Mouse (Mus musculus) G1E-ER4 (cell line): ENCODE results near the gene Vwde. TPM values are rescaled to one million over a fixed set of nuclear protein-coding genes. Genes with fewer than 3 reads are reported as not detected.

ENCODE experiments used
- GATA1 ChIP-seq: IDR thresholded peaks from one replicate; pipeline ENCODE4 v1.8.0; 2012; ENCODE audit warnings: low read length, inconsistent platforms
- polyA plus RNA-seq: library from polyadenylated mRNA; stranded (reverse); fragments of >175 nt; gene quantifications from 2 replicates; pipeline ENCODE4 v1.2.3, GENCODE M21; 2012

The Vwde gene
- polyA plus RNA-seq, result not detected in 2 replicates

- TF ChIP-seq GATA1, result no peak
Measured at GRCm38 (mm10) chr6:13224596-13225227, at the start of gene Vwde. Gene Vwde, minus strand, starts transcription at chr6:13224965.

- no peak for TF ChIP-seq GATA1
Measured at GRCm38 (mm10) chr6:13255341-13255740, 30.6 kb upstream of the Vwde start.

DNA sequence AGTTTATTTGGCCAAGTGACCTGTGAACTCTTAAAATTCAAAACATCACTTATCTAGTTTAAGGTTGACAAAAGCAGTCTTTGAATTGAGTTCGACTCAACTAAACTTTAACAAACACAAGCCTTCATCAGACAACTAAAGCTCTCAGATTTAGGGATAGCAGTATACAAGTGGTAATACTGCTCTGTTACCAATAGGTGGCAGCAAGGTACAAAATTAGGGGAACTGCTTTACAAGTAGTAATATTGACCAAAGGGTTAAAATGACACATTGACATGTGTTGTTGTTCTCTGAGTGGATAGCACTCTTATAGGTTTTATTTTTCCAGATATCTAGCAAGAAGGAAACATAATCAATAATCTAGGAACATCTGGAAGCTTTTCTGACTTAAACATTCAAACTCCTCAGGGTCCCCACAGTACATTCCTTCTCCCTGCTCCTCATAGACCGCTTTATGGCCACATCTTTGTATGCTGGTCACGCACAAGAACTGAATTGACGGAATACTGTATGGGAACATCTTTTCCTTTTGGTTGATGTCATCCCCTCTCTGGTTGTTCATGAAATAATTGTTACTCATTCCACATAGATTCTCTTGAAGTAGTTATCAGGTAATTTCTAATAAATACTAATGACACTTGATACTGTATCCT lies 23.7 kb upstream of the Vwde start:
- TF ChIP-seq GATA1, result no peak

DNA sequence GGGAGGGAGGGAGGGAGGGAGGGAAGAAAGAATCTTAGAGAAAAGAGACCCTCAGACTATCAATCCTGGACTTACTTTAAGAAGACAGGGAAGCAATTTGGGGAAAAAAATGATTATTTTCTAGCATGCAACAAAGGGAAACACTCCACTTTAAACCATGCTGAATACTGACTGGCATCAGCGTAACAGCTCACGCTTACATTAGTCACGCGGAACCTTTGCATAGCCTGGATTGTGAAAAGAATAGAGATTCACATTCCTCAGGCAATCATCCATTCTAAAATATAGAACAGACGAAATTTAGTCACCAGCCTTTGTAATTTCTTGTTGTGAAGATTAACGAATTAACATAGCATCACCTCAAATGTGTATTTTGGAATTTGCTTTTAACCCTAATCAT lies 18.6 kb downstream of the Vwde start:
- no peak for TF ChIP-seq GATA1

DNA sequence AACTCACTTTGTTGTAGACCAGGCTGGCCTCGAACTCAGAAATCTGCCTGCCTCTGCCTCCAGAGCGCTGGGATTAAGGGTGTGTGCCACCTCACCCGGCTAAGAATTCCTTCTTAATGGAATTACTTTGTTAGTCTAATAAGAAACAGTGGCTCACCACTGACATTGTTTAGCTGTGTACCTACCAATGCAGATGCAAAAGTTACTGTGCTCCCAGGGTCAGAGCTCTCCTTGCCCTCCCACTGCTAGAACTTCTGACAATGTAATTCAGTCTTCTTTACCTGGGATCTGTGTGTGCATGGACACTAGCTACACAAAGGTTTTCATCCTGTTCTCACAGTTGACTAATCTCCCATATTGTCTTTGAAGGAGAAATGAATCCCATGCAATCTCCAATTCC lies 27.3 kb downstream of the Vwde start:
- no peak for TF ChIP-seq GATA1

GRCm38 (mm10) chr6:13186836-13187235 lies 37.9 kb downstream of the Vwde start:
- no peak for TF ChIP-seq GATA1

GRCm38 (mm10) chr6:13180061-13180460 lies 44.7 kb downstream of the Vwde start:
- no peak for TF ChIP-seq GATA1

GRCm38 (mm10) chr6:13169459-13170150 lies 55.2 kb downstream of the Vwde start:
- TF ChIP-seq GATA1, result no peak

GRCm38 (mm10) chr6:13166240-13166937 lies 58.4 kb downstream of the Vwde start:
- TF ChIP-seq GATA1, result no peak

- TF ChIP-seq GATA1, result no peak
Measured at GRCm38 (mm10) chr6:13159437-13159836, 65.3 kb downstream of the Vwde start.

GRCm38 (mm10) chr6:13153888-13154697 lies 70.7 kb downstream of the Vwde start:
- no peak for TF ChIP-seq GATA1

- no peak for TF ChIP-seq GATA1
Measured at GRCm38 (mm10) chr6:13152062-13152640, 72.6 kb downstream of the Vwde start.

DNA sequence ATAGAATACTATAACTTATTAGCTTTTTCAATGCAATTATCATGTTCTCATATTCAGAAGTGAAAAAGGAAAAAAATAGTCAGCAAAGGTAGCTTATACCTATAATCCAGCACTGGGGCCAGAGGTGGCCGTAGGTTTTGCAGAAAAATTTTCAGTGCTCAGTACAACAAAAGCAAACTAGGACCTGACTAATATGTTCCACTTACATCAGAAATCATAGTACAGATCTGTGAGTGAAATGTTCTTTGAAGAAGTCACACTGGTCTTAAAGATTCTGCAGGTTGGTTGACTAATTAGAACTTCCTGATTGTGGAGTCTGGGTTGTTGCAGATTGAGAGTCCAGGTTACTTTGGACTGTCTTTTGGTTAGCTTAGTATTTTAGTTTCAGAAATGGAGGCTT lies 87.5 kb downstream of the Vwde start:
- no peak for TF ChIP-seq GATA1

GRCm38 (mm10) chr6:13108662-13109061 lies 116.1 kb downstream of the Vwde start:
- no peak for TF ChIP-seq GATA1

Other genes starting within 250 kb of the Vwde start
- gene Tmem106b, start 155.2 kb downstream of the Vwde start, polyA plus RNA-seq, result 9.6 and 12.4 TPM in 2 replicates